Mouse (Mus musculus) heart, postnatal 0 days (tissue): ENCODE measurements around the gene Lipt1.

Source experiments
- CTCF ChIP-seq: IDR thresholded peaks from 2 replicates; pipeline ENCODE4 v1.5.1; 2016; ENCODE audit warnings: antibody characterized with exemption, control low read depth, low read depth
- EP300 ChIP-seq: IDR thresholded peaks from 2 replicates; pipeline ENCODE4 v1.6.1; 2016; ENCODE audit warnings: antibody characterized with exemption, low read depth

DNA sequence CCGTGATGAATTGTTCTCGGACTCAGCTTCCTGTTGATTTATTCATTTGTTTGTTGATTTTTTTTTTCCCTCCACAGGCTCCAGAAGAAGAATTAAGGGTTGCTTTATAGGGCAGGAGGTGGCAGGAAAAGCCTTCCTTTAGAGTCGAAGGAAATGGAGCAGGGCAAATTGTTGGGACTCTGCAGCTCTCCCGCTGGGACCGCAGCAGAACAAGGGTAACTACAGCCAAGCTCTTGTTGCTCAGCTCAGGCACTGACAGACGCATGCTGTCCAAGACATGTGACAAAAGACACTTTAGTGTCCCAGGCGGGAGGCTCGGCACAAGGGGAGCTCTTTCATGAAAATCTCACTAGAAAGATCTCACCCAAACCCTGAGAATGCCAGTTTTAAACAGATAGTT is 51.0 kb downstream of the Lipt1 start:
- TF ChIP-seq CTCF (no peak), EP300 (no peak)
